Mouse (Mus musculus) c-Kit-negative CD71-positive TER-119-positive erythroid progenitor cells, embryonic 14.5 days (primary cell): ENCODE data around the gene Bysl.
"Not testable (repeated sequence)": the region's sequence is repeated elsewhere in the genome, so short reads cannot be mapped to it uniquely, and the experiment has no call there.

Experiments
- DNase-seq: peaks from one replicate; pipeline ENCODE4 v3.0.0-alpha.2; 2013; ENCODE audit warnings: low read depth, low spot score

Gene Bysl

GRCm38 (mm10) chr17:47610849-47611660, at the start of gene Bysl, which contains the start of the genes Med20 and Gm20517:
Gene Bysl (minus strand): TSS chr17:47611492.
Gene Med20 (plus strand): TSS chr17:47611582.
Gene Gm20517 (plus strand): TSS chr17:47611589.
- peak; percentile 95 for DNase-seq

- DNase-seq: no peak
Measured at GRCm38 (mm10) chr17:47658741-47659243, 47.5 kb upstream of the Bysl start.

- DNase-seq: no peak
Measured at GRCm38 (mm10) chr17:47657901-47658300, 46.6 kb upstream of the Bysl start.

- DNase-seq: no peak
Measured at GRCm38 (mm10) chr17:47655697-47656096, 44.4 kb upstream of the Bysl start.

GRCm38 (mm10) chr17:47654346-47654745, 43.1 kb upstream of the Bysl start:
- DNase-seq: not testable (repeated sequence)

- no peak for DNase-seq
Measured at GRCm38 (mm10) chr17:47651953-47652352, 40.7 kb upstream of the Bysl start.

GRCm38 (mm10) chr17:47648966-47649365, 37.7 kb upstream of the Bysl start:
- DNase-seq: no peak

- peak; percentile 60 for DNase-seq
Measured at GRCm38 (mm10) chr17:47646683-47647082, 35.4 kb upstream of the Bysl start.

- no peak for DNase-seq
Measured at GRCm38 (mm10) chr17:47642992-47643391, 31.7 kb upstream of the Bysl start.

- no peak for DNase-seq
Measured at GRCm38 (mm10) chr17:47633999-47634770, 22.9 kb upstream of the Bysl start.

- DNase-seq: no peak
Measured at GRCm38 (mm10) chr17:47632181-47632840, 21.0 kb upstream of the Bysl start.

- DNase-seq: no peak
Measured at GRCm38 (mm10) chr17:47630678-47631065, 19.4 kb upstream of the Bysl start, which contains the start of gene Usp49. Gene Usp49 (plus strand): TSS chr17:47630690.

GRCm38 (mm10) chr17:47629717-47630677, 18.7 kb upstream of the Bysl start:
- no peak for DNase-seq

GRCm38 (mm10) chr17:47628851-47629676, 17.8 kb upstream of the Bysl start:
- peak; percentile 85 for DNase-seq

GRCm38 (mm10) chr17:47627791-47628190, 16.5 kb upstream of the Bysl start:
- DNase-seq: no peak

GRCm38 (mm10) chr17:47626031-47626430, 14.7 kb upstream of the Bysl start:
- no peak for DNase-seq

GRCm38 (mm10) chr17:47625088-47625487, 13.8 kb upstream of the Bysl start:
- DNase-seq: no peak

- not testable (repeated sequence) for DNase-seq
Measured at GRCm38 (mm10) chr17:47624572-47624971, 13.3 kb upstream of the Bysl start.

GRCm38 (mm10) chr17:47622912-47623554, 11.7 kb upstream of the Bysl start:
- no peak for DNase-seq
